Mouse (Mus musculus) naive thymus-derived CD4-positive, alpha-beta T cell, adult 2 months (primary cell): ENCODE measurements at regions not wholly inside any gene's neighbourhood (a gene's known extent, or its start where the extent isn't known, plus 50 kb on each side); places are given as distances from the start of the nearest gene placed in this dataset.

Experiments
- DNase-seq: peaks from one replicate; pipeline ENCODE4 v3.0.0-alpha.2; 2011; ENCODE audit warnings: low read depth

DNA sequence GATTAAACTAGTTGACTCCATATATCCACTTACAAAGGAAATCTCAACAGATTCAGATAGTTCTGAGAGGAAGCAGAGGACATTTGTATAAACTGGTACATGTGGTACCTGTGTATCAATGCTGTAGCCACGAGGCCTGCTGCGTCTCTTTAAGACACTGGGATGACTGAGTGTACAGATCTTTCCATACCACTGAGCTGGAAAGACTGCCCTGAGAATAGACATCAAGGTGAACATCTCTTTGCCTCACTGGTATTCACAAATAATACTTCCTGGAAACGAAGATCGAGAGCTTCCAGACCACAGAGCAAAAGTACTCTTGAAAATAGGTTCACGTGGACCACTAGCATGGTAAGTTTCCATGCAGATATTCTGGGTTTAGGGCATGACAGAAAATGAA, 183.6 kb upstream of the Marcks start:
- DNase-seq: no peak

DNA sequence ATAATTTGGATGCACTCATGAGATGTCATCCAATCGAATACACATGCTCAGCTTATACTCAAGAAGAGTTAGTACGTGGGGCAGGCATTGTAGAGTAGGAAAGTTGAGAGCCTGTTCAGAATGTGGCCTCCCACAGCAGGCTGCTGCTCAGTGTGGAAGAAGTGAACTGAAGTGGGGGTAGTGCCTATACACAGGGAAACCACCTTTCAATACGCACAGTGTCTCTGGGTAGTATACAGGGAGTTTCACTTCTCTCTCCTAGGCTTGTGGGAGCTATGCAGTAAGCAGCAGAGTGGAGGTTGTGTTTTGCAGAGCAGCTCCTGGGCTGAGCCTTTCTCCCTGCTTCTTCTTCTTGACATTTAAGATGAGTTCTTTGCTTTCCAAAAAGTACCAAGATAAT, 182.5 kb upstream of the Marcks start:
- peak; percentile 20 for DNase-seq

DNA sequence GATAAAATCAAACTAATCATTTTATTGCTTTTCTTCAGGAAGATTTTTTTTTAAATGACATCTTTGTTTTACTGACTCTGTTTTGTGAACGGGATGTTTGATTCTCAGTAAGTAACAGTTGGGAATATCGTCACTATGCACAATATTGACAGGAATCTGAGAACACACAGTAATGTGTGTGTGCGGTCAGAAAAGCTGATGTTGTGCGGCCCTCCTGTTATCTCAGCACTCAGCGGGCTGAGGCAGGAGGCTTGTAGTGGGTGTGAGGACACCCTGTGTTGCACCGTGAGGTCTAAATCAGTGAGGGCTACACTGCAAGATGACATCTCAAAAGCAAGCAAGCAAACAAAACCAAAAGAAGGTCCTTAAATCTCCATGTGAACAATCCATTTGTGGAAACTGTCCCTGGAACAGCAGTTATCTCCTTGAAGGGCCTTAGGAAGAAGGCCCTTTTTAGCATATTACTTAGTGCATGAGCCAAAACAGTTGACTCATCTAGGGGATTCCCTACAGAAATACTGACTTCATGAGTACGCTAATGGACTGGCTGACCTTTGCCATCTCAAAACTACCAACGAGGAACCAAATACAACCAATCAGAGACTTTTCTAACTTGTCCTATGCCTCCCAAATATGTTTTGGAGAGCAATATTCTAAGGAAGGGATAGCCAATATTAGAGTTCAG, 181.2 kb upstream of the Marcks start:
- no peak for DNase-seq

DNA sequence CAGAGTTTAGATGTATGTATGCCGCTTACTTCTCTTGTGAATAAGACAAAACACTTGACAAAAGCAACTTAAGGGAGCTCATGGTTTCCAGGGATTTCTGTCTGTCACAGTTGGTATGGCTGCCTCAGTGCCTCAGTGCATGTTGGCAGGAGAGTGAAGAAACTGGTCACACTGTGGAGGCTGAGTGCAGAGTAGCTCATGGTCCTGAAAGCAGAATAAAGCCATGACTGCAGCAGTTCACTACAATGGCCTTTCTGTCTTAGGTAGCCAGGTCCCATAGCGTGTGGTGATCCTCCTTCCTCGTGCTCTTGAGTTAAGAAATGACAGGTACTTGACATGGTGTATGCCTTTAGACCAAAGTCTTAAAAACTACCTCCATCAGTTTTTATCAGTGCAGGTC, 178.0 kb upstream of the Marcks start:
- DNase-seq: no peak

DNA sequence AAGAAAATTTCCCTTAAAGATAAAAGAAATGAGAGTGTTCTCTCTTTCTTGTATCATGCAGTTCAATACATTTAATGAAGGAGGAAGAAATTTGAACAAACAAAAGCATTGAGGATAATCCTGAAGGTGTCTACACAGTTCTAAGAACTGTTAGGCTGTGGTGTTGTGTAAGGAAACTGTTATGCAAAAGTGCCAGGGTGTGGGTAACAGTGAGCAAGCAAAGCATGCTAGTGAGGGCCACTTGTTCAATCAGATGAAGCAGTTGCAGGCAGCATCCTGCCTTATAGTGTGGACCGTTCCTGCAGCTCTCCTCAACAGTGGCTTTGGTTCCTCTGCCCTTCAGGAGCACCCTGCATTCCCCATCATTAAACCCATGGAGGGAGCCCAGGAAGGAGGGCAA, 177.1 kb upstream of the Marcks start:
- no peak for DNase-seq

DNA sequence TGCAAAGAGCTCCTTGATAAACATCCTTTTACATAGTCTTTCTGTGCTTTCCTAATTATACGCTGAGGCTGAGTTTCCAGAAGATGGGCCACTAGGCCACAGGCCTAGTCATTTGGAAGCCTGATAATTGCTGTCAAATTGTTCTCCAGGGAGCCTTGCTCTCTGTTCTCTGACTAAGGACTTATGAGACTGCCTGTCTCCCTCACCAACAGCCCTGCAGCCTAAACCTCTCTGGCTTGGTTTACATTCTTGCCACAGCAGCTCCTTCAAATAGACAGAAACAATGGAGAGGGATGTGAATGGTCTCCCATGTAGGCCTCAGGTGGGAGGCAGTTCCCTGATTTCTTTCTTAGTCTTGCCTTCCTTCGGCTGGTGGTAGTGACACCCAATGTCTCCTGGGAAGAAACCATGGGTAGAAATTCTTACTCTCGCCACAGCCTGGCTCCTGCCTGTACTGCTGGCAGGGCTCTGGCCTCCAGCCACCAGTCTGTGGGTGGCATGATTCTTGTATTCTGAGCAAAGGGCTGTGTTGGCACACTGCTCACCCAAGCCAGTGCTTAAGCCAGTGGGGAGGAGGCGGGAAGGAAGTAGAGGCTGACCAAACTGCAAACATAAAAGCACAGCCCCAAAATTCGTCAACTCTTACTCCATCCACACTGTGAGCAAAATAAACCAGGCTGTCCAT, 176.2 kb upstream of the Marcks start:
- no peak for DNase-seq

DNA sequence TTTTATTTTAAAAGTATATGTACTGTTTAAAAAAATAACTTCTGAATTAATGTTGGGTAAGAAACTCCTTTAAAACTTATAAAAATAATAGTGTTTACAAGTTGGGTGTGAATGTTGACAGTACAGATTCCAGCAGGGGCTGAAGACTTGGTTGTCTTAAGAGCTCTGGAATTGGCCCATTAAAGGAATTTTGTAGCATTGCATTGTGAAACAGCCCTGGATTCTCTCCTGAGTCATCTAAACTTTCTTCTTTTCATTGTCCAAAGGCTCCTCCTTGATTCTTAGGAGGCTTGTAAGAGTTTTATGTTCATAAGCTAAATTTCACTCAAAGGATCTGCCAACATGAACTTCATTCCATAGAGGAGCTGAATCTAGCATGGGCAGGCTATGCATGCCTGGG, 174.7 kb upstream of the Marcks start:
- DNase-seq: no peak

DNA sequence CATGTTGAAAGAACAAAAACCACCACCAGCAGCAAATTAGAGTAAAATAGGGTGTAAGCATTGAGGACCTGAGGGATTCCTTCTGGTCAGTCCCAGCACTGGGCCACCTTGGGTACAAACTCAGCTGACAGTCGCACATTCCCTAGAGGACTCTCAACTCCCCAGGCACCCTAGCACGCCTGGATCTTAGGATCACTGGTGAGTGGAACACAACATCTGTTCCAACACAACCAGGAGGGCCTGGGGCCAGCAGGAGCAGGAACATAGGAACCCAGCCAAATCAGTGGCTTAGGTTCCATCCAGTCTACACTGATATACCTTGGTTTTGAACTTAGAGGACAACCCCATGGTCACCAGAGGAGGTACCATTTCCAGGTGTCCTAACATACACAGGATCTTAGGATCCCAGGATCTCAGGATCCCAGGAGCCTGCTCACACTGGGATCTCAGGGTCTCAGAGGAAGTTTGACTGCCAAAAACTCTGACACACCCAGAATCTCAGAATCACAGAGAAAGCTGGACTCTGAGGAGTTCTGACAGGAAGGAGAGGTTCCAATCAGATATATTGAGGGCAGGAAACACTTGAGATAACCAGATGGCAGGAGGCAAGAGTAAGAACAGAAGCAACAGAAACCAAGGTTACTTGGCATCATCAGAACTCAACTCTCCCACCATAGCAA, 171.7 kb upstream of the Marcks start:
- DNase-seq: no peak

DNA sequence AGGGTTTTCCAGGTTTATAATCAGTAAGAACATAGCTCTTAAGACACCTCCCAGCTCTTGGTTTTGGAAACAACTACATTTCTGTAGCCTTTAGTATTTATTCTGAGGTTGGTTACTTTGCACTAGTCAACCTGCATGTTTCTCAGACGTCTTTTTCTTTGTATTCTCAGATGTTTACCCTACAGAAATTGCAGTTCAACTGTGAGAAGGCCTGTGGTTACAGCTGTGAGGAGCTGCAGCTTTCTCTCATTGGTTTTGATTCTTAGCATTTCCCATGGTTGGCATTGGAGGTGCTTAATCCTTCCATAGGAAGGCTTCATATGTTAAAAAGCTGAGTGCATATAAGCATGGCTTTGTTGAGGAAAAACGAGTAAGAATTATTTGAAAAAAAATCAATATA, 165.9 kb upstream of the Marcks start:
- DNase-seq: no peak

DNA sequence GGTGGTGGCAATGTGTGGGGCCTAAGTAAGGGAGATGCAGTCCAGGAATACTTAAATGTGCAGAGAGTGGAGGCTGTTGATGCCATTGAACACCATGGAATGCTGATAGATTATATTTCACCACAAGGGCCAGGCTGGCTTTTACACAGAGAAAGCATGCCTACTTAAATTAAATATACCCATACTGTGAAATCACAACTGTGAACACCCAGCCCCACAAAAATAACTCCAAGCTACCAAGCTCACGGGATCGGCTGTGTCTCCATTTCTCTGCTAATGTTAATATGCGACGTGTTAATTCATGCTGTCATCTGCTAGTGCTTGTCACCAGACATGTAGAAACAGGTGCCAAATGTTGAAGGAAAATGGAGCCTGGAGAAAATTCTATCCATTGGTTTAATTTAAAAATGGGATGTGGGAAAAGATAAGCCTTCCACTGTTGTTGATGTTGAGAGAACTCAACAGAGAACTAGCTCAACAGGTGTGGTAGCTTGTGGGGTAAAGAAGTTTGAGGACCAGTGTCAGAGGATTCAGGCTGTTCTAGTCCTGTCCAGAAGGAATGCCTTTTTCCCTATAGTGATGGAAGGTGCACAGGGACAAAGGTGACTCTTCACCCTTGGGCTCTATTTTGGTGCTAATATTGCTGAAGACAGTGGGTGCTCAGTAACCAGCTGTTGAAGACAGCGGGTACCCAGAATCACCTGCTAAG, 161.6 kb upstream of the Marcks start:
- no peak for DNase-seq

DNA sequence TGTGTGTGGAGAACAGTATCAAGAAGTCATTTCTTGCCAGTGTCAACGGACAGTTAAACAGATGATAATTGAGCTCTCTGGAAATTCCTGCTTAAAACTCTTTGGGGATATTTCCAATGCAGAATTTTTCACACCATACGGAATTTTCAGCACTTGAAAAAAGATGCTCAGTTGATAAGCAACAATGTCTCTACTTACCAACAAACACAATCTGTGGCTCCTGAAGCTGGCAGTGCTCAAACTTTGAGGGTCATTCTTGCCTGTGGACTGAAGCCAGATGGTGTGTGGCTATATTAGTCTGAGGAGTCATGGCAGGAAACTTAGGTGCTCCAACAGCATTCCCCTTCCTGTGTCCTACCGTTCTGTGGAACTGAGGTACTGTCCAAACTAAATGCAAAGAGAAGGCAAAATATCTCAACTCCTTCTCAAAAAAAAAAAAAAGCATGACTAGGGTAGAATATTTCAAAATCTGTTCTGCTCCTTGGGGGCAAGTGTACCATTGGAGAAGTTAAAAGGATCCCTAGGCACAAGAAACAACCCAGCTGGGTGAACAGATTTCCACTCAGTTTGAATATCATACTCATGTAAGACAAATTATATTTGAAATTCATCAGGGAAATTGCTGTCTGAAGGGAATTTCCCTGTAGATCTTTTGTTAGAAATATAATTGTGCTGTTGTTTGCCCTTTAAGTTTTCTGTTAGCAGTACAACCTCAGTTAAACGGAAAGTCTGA, 160.1 kb upstream of the Marcks start:
- DNase-seq: no peak

DNA sequence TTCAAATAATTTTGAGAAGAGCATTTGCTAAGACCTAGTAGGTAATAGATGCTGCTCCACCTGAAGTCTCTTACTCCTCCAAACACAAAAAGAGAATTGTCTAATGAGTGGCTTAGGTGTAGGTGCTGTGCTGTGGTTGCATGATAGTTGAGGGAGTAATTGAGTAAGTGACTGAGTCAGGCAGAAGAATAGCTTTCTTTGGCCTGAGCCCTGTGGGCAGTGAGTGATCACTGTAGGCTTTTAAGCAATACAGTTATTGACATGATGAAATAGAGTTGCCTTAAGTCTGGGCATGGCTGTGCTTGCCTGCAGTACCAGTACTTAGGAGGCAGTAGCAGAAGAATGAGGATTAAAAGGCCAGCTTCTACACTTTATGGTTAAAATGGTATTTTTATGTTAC, 155.5 kb upstream of the Marcks start:
- DNase-seq: no peak

DNA sequence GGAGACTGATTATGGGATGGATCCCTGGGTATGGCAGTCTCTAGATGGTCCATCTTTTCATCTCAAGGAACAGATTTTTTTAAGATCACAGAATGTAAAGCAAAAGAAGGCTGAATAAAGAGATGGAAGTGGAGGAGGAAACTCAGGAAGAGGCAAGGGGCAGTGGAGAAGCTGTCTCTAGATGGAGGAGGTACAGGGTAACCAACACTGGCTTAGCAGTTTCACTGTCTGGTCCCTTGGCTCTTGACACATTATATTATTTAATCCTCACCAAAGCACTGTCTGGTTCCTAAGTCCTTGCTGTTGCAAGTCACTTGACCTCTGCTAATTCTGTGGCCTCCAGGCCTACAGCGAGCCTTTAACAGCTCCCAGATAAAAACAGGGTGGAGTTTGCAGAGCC, 154.6 kb upstream of the Marcks start:
- DNase-seq: no peak

DNA sequence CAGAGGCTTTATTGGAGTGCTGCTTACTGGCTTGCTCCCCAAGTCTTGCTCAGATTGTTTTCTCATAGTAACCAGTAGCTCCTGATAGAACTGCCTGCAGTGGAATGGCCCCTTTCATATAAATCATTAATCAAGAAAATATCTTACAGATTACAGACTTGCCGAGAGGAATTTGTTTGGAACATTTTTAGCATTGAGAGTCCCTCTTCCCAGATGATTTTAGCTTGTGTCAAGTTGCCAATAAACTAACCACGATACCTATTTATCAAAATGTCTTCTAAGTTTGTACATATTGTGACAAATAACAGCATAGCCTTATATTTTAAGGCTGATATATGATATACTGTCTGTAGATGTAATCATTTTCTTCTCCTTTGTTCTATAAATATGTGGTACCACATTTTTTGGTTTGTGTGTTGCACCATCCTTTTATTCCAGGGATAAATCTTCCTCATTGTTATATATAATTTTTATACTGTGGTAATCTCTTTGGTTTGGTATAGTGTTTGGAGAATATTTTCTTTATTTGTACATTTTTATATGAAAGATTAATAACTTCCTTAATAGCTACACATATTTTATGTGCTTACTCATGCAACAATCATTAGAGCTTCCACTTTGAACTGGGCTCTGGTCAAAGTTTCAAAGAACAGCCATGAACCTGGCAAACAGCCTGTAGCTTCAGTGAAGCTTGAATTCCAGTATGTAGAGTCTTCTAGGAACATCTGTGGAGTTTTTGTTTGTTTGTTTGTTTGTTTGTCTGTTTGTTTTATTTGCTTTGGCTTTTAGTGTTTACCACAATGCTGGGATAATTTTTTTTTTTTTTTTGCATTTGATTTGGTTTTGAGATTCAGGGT, 153.1 kb upstream of the Marcks start:
- DNase-seq: no peak

DNA sequence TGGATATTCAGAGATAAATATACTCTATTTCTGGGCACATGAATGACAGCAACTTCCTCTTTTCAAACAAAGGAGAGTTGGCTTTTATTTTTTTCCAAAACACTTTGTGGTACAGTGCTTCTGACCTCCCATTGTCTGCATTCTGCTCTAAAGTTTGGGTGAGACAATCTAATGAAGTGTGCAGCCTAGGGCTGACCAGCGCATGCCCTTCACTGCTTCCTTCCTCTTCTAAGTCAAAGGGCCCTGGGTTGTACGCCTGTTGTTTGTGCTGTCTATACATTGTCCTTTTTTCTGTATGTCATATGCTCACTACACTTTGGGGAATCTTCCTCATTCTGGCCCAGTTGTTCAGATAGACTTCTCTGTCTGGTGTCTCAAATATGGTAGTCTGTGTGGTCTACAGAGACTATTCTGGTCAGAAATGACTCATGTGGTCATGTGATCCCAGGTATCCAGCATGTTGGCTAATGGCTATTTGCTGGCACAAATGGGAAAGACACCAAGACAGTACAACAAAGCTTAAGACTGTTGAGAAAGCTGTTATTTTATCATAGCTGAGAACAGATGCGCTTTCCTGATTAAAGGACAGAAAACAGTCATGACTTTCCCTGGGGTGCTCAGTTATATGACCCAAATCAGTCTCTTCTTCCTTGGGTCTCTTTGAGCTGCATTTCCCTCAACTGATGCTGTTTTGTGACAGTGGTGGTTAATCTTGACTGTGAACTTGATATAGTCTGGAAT, 151.4 kb upstream of the Marcks start:
- DNase-seq: no peak

DNA sequence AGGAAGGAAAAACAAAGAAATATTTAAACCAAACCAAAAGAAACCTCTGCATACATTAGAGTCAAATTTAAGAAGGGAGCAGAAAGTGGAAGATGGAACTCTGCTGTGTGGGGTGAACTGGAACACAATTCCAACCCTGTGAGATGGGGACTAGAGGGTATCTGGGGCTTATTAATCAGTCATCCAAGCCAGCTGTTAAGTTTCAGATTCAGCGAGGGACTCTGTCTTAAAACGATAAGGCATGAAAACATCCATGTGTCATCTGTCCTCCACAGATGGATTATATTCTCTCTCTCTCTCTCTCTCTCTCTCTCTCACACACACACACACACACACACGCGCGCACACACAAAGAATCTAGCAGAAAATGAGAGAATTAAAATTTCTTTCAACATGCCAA, 147.6 kb upstream of the Marcks start:
- DNase-seq: no peak

DNA sequence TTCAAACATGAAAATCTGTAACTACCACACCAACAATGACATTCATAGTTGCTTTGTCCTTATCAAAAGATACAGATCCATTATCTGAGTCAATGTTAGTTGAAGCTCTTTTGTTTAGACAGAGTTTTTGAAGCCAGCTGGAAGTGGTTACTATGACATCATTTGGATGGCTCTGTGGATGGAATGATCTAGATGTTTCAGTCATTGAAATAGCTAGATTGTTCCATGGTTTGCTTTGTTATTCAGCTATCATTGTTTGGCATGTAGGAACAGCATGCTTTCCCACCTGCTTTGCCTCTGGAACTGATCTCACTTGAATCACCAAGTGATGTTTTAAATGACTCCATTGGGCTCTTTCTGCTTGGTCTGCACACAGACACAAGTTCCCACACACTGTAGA, 144.2 kb upstream of the Marcks start:
- no peak for DNase-seq

DNA sequence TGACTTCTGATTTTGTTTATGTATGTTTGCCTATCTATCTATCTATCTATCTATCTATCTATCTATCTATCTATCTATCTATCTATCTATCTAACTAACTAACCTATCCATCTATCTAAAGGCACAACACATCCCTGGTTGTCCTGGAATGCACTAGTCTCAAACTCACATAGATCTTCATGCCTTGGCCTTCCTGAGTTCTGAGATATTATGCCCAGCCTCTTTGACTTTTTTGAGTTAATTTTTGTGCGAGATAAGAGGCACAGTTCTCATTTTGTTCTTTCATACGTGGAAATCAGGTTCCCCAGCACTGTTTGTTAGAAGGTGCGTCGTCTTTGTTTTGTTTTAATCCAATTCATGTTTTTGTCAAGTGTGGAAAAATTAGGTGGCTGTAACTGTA, 142.1 kb upstream of the Marcks start:
- DNase-seq: no peak

DNA sequence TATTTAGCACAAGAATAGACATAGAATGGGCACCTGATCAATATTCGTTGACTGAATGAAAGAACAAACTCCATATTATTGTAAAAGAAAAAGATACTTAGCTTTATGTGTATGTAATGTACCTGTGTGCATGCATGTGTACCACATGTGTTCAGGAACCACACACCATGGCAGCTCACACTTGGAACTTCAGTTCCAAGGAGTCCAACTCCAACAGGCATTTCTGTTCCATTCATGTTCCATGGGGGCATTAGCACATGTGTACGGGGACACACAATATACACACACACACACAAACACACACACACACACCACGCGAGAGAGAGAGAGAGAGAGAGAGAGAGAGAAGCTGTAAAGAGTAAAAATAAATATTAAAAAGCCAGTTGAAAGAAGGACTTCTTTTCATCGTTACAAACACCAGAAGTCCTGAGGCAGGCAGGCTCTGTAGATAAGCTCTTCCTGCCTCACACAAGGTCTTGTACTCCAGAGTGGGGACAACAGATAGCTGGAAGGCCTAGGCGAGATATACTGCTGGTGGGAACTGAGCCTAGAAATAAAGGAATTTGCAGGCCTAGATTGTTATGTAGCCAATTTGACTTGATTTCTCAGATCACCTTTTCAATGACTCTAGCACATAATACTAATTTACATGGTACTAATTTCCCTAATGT, 141.6 kb upstream of the Marcks start:
- no peak for DNase-seq

DNA sequence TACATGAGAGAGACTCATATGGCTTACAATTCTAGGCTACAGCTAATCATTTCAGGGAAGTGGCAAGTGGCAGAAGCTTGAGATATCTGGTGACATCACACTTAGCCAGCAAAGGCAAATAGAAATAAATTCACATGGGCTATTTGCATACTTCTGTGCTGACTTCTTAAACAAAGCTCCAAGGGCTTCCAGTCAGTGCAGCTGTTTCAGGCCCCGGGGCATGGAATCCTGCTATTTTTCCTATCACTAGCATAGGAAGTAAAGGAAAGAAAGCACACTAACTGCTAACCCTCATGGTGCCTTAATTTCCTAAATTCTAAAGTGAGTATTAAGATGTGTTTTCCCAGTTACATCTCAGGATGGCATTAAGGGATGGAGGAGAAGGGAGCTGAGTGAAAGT, 140.6 kb upstream of the Marcks start:
- DNase-seq: no peak
